Mouse (Mus musculus) kidney, postnatal 4 days (tissue): Measurements from ENCODE around the gene Stat2.
A peak's percentile ranks its signal among the peaks of the same experiment; 100 is the strongest.
"Not testable (repeated sequence)": the region's sequence is repeated elsewhere in the genome, so short reads cannot be mapped to it uniquely, and the experiment has no call there.

Source experiments
- DNase-seq, 2 experiments: peaks; one replicate each; pipeline ENCODE4 v3.0.0; 2021; ENCODE audit warnings: mixed read lengths in 2 of 2

Gene Stat2

GRCm38 (mm10) chr10:128302357-128302756 is 32.0 kb downstream of the Stat2 start:
- DNase-seq: no peak

- no peak for DNase-seq
These were observed 32.4 kb downstream of the Stat2 start for GRCm38 (mm10) chr10:128302785-128303125.

GRCm38 (mm10) chr10:128303126-128304021 is 33.0 kb downstream of the Stat2 start, which contains the start of gene Pan2:
Gene Pan2 (plus strand): TSS chr10:128303335.
- DNase-seq: peak; percentile 99

- no peak for DNase-seq
These were observed 39.3 kb downstream of the Stat2 start for GRCm38 (mm10) chr10:128309654-128310053.

- DNase-seq: peak; percentile 61 to 74
These were observed 39.8 kb downstream of the Stat2 start for GRCm38 (mm10) chr10:128310177-128310576.

- no peak for DNase-seq
These were observed 40.5 kb downstream of the Stat2 start for GRCm38 (mm10) chr10:128310902-128311301.

GRCm38 (mm10) chr10:128315578-128315977 is 45.2 kb downstream of the Stat2 start:
- DNase-seq: no peak

GRCm38 (mm10) chr10:128321641-128322040 is 51.3 kb downstream of the Stat2 start:
- DNase-seq: peak in 1 of 2 experiments; percentile 22

- DNase-seq: peak; percentile 92 to 95
These were observed 52.1 kb downstream of the Stat2 start, which contains the start of gene Cnpy2 for GRCm38 (mm10) chr10:128322141-128323108. Gene Cnpy2 (plus strand): TSS chr10:128322459.

- DNase-seq: no peak
These were observed 53.2 kb downstream of the Stat2 start for GRCm38 (mm10) chr10:128323516-128323915.

GRCm38 (mm10) chr10:128326825-128327224 is 56.5 kb downstream of the Stat2 start:
- DNase-seq: no peak

- DNase-seq: no peak
These were observed 57.3 kb downstream of the Stat2 start for GRCm38 (mm10) chr10:128327610-128328009.

GRCm38 (mm10) chr10:128332358-128333249 is 62.2 kb downstream of the Stat2 start:
- not testable (repeated sequence) for DNase-seq

GRCm38 (mm10) chr10:128335582-128335981 is 65.2 kb downstream of the Stat2 start:
- peak; percentile 87 to 88 for DNase-seq

GRCm38 (mm10) chr10:128336195-128336594 is 65.8 kb downstream of the Stat2 start:
- no peak for DNase-seq

GRCm38 (mm10) chr10:128336597-128336996 is 66.2 kb downstream of the Stat2 start:
- DNase-seq: no peak

- peak; percentile 98 to 99 for DNase-seq
These were observed 67.2 kb downstream of the Stat2 start, which contains the start of gene Cs for GRCm38 (mm10) chr10:128337306-128338181. Gene Cs (plus strand): TSS chr10:128337734.

GRCm38 (mm10) chr10:128338415-128338814 is 68.1 kb downstream of the Stat2 start:
- no peak for DNase-seq

- no peak for DNase-seq
These were observed 68.6 kb downstream of the Stat2 start for GRCm38 (mm10) chr10:128338948-128339347.

GRCm38 (mm10) chr10:128340257-128340656 is 69.9 kb downstream of the Stat2 start:
- no peak for DNase-seq
